Mouse (Mus musculus) lung, postnatal 0 days (tissue): ENCODE results near the gene Gm49776.

Source experiments
- CTCF ChIP-seq: IDR thresholded peaks from 2 replicates; pipeline ENCODE4 v1.5.1; 2016; ENCODE audit warnings: antibody characterized with exemption, mild to moderate bottlenecking
- EP300 ChIP-seq: IDR thresholded peaks from 2 replicates; pipeline ENCODE4 v1.6.1; 2016; ENCODE audit warnings: antibody characterized with exemption, mild to moderate bottlenecking, control low read depth

- TF ChIP-seq CTCF, result no peak
- no peak for TF ChIP-seq EP300
Measured at GRCm38 (mm10) chr16:18198365-18199098, 59.6 kb downstream of the Gm49776 start.
